Mouse (Mus musculus) MEL (cell line): ENCODE results near the gene Figla. TPM values are rescaled to one million over a fixed set of nuclear protein-coding genes. Genes with fewer than 3 reads are reported as not detected.

Experiments used
- DNase-seq: peaks from one replicate; pipeline ENCODE4 v3.0.0; 2011; ENCODE audit warnings: low read depth, low spot score
- H3K27ac ChIP-seq: 2 replicates; pipeline ENCODE4 v1.5.1; 2012; ENCODE audit warnings: low read depth, mild to moderate bottlenecking, control low read depth, low read length, moderate library complexity; ENCODE audit not compliant: control insufficient read depth
- H3K27me3 ChIP-seq, 2 experiments: fragments of 150-350 bp in 1 of 2; sonication (generic) in 1 of 2; 2 replicates each; pipeline ENCODE4 v1.6.1; 2012; ENCODE audit warnings: low read length in 2 of 2, mild to moderate bottlenecking in 2 of 2, improper control_type of control experiment in 1 of 2, moderate library complexity in 1 of 2; ENCODE audit not compliant: insufficient read depth in 2 of 2, control insufficient read depth in 1 of 2
- H3K36me3 ChIP-seq, 2 experiments: 2 replicates each; pipeline ENCODE4 v1.6.1; 2012 to 2014; ENCODE audit warnings: low read length in 2 of 2, improper control_type of control experiment in 1 of 2, inconsistent platforms in 1 of 2, mild to moderate bottlenecking in 1 of 2; ENCODE audit not compliant: insufficient read depth in 2 of 2, control insufficient read depth in 1 of 2
- H3K4me1 ChIP-seq, 2 experiments: fragments of 150-350 bp in 1 of 2; sonication (generic) in 1 of 2; 2 replicates each; pipeline ENCODE4 v1.6.1; 2012; ENCODE audit warnings: low read length in 2 of 2, improper control_type of control experiment in 1 of 2, mild to moderate bottlenecking in 1 of 2; ENCODE audit not compliant: insufficient read depth in 2 of 2, control insufficient read depth in 1 of 2
- H3K4me3 ChIP-seq, 2 experiments: fragments of 150-350 bp in 1 of 2; sonication (generic) in 1 of 2; 2 replicates each; pipeline ENCODE4 v1.5.1; 2012; ENCODE audit warnings: low read depth in 2 of 2, low read length in 2 of 2, mild to moderate bottlenecking in 2 of 2, moderate library complexity in 2 of 2, control low read depth in 1 of 2, improper control_type of control experiment in 1 of 2; ENCODE audit not compliant: control insufficient read depth in 1 of 2, insufficient read depth in 1 of 2
- H3K79me2 ChIP-seq: 2 replicates; pipeline ENCODE4 v1.6.1; 2012; ENCODE audit warnings: mild to moderate bottlenecking, low read length, moderate library complexity; ENCODE audit not compliant: control insufficient read depth, poor library complexity, insufficient read depth
- H3K9ac ChIP-seq: 2 replicates; pipeline ENCODE4 v1.6.1; 2012; ENCODE audit warnings: low read depth, mild to moderate bottlenecking, control low read depth, low read length, moderate library complexity; ENCODE audit not compliant: control insufficient read depth, poor library complexity, severe bottlenecking
- H3K9me3 ChIP-seq: fragments of 150-350 bp; sonication (generic); replicated peaks from 2 replicates; pipeline ENCODE4 v1.6.1; 2012; ENCODE audit warnings: mild to moderate bottlenecking, low read length, improper control_type of control experiment, moderate library complexity; ENCODE audit not compliant: insufficient read depth
- CHD1 ChIP-seq: IDR thresholded peaks from 2 replicates; pipeline ENCODE4 v1.6.1; 2012; ENCODE audit warnings: low read depth, mild to moderate bottlenecking, inconsistent platforms, low read length, improper control_type of control experiment
- CHD2 ChIP-seq: IDR thresholded peaks from 2 replicates; pipeline ENCODE4 v1.6.1; 2011; ENCODE audit warnings: low read length, improper control_type of control experiment
- GATA1 ChIP-seq: IDR thresholded peaks from 2 replicates; pipeline ENCODE4 v1.6.1; 2011; ENCODE audit warnings: low read depth, low read length, improper control_type of control experiment
- JUND ChIP-seq: IDR thresholded peaks from 2 replicates; pipeline ENCODE4 v1.6.1; 2011; ENCODE audit warnings: low read depth, mild to moderate bottlenecking, improper control_type of control experiment, low read length
- KAT2A ChIP-seq: conservative IDR thresholded peaks from 2 replicates; pipeline ENCODE4 v1.6.1; 2012; ENCODE audit warnings: low read depth, low read length, improper control_type of control experiment, inconsistent platforms
- MAFK ChIP-seq: IDR thresholded peaks from 2 replicates; pipeline ENCODE4 v1.6.1; 2011; ENCODE audit warnings: low read depth, mild to moderate bottlenecking, low read length, improper control_type of control experiment, borderline replicate concordance
- MEF2A ChIP-seq: IDR thresholded peaks from 2 replicates; pipeline ENCODE4 v1.6.1; 2014; ENCODE audit warnings: low read depth, mild to moderate bottlenecking, inconsistent platforms, low read length, improper control_type of control experiment; ENCODE audit not compliant: poor library complexity, insufficient replicate concordance, severe bottlenecking; ENCODE audit errors: extremely low read depth
- MYC ChIP-seq: IDR thresholded peaks from 2 replicates; pipeline ENCODE4 v1.6.1; 2011; ENCODE audit warnings: low read depth, mild to moderate bottlenecking, low read length, improper control_type of control experiment, moderate library complexity
- NELFE ChIP-seq: IDR thresholded peaks from 2 replicates; pipeline ENCODE4 v1.6.1; 2011; ENCODE audit warnings: low read depth, low read length, improper control_type of control experiment
- NRF1 ChIP-seq: IDR thresholded peaks from 2 replicates; pipeline ENCODE4 v1.6.1; 2014; ENCODE audit warnings: low read depth, mild to moderate bottlenecking, inconsistent platforms, low read length, improper control_type of control experiment, moderate library complexity; ENCODE audit not compliant: poor library complexity, insufficient read depth, severe bottlenecking
- POLR2AphosphoS2 ChIP-seq: IDR thresholded peaks from 2 replicates; pipeline ENCODE4 v1.6.1; 2011; ENCODE audit warnings: low read length, improper control_type of control experiment
- POLR2AphosphoS5 ChIP-seq: IDR thresholded peaks from 2 replicates; pipeline ENCODE4 v1.6.1; 2012; ENCODE audit warnings: low read depth, borderline replicate concordance, mild to moderate bottlenecking, inconsistent platforms, low read length, moderate library complexity, mixed read lengths
- RAD21 ChIP-seq: IDR thresholded peaks from 2 replicates; pipeline ENCODE4 v1.6.1; 2011; ENCODE audit warnings: mild to moderate bottlenecking, low read depth, low read length, improper control_type of control experiment
- TAL1 ChIP-seq: IDR thresholded peaks from 2 replicates; pipeline ENCODE4 v1.6.1; 2012; ENCODE audit warnings: mild to moderate bottlenecking, inconsistent platforms, low read length, moderate library complexity, mixed read lengths
- TCF12 ChIP-seq: IDR thresholded peaks from 2 replicates; pipeline ENCODE4 v1.6.1; 2014; ENCODE audit warnings: low read depth, mild to moderate bottlenecking, inconsistent platforms, low read length, improper control_type of control experiment, moderate library complexity
- UBTF ChIP-seq: IDR thresholded peaks from 2 replicates; pipeline ENCODE4 v1.6.1; 2012; ENCODE audit warnings: low read depth, mild to moderate bottlenecking, inconsistent platforms, low read length, improper control_type of control experiment, moderate library complexity, borderline replicate concordance; ENCODE audit not compliant: insufficient read depth
- USF1 ChIP-seq: IDR thresholded peaks from 2 replicates; pipeline ENCODE4 v1.6.1; 2014; ENCODE audit warnings: low read depth, mild to moderate bottlenecking, inconsistent platforms, low read length, improper control_type of control experiment, moderate library complexity
- USF2 ChIP-seq, 2 experiments: IDR thresholded peaks; 2 replicates each; pipeline ENCODE4 v1.6.1; 2011 to 2012; ENCODE audit warnings: improper control_type of control experiment in 2 of 2, low read length in 2 of 2, borderline replicate concordance in 1 of 2, inconsistent platforms in 1 of 2, low read depth in 1 of 2, mild to moderate bottlenecking in 1 of 2; ENCODE audit not compliant: insufficient read depth in 1 of 2
- ZC3H11A ChIP-seq: IDR thresholded peaks from 2 replicates; pipeline ENCODE4 v1.6.1; 2012; ENCODE audit warnings: low read depth, mild to moderate bottlenecking, inconsistent platforms, low read length, improper control_type of control experiment
- ZNF384 ChIP-seq: IDR thresholded peaks from 2 replicates; pipeline ENCODE4 v1.6.1; 2012; ENCODE audit warnings: low read depth, mild to moderate bottlenecking, inconsistent platforms, low read length, improper control_type of control experiment
- polyA plus RNA-seq, 2 experiments: library from polyadenylated mRNA; stranded (reverse) in 1 of 2; unstranded in 1 of 2; fragments of >175 nt in 1 of 2; fragments of >200 nt in 1 of 2; gene quantifications; 2 replicates each; pipeline versions ENCODE4 v1.2.1 to v1.2.4; 2012; ENCODE audit warnings: low replicate concordance in 2 of 2, low read depth in 1 of 2; ENCODE audit not compliant: insufficient read length in 2 of 2, insufficient read depth in 1 of 2, missing spikeins in 1 of 2
- total RNA-seq: library from RNA; depleted of rRNA; stranded (reverse); fragments of 300-350 nt; gene quantifications from 2 replicates; pipeline ENCODE4 v1.2.3, GENCODE M21; 2012

The Figla gene
- total and polyA plus RNA-seq, 3 experiments: not detected

DNA sequence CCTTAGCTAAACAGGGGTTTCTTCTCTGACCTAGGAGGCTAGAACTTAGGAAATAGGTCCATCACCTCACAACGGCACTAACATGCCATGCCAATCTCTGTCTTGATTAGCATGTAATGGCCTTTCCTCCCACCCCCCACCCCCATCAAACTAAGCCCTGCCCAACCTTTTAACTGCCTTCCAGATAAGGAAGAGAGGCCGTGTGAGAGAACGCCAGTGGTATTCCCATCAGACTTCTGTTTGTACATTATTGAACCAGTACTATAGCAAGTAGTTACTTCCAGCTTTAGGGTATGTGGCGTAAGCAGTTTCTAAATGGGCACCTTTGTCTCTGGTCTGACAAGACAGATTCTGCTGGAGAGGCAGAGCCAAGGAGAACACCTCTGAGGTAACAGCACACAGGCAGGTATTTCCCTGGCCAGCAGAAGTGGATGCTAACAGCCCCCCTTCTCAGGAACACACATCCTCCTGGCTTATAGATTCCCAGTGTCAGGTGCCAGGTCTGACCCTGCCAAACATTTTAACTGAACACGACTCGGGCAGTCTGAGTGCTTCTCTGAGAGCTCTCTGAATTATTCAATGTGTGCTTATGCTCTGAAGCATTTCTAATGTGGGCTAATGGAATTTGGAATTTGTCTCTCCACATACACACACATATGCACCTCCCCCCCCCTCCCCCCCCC, 34.8 kb downstream of the Figla start:
- peaks cover 0 to 8% of the 10 kb centered on the region in 2 experiments; a peak in 2 of 4 replicates for H3K4me1 ChIP-seq
- H3K9ac ChIP-seq: no peak overlapping the region
- H3K9me3 ChIP-seq: no peaks in the 10 kb centered on the region
- TF ChIP-seq ZNF384 (no peak), UBTF (no peak), MEF2A (no peak), RAD21 (no peak), MYC (no peak), KAT2A (no peak), USF1 (no peak), CHD2 (no peak), NRF1 (no peak), NELFE (no peak), MAFK (no peak), POLR2AphosphoS2 (no peak), GATA1 (no peak), TAL1 (no peak), JUND (no peak), TCF12 (no peak), ZC3H11A (no peak)
- H3K79me2 ChIP-seq: no peaks in the 10 kb centered on the region
- H3K36me3 ChIP-seq: peaks cover 0 to 3% of the 10 kb centered on the region in 2 experiments; a peak in 2 of 4 replicates
- DNase-seq: no peak
- no peak overlapping the region for H3K4me3 ChIP-seq
- H3K27ac ChIP-seq: no peak overlapping the region
- peaks cover 3 to 4% of the 10 kb centered on the region in 2 experiments; a peak in 3 of 4 replicates for H3K27me3 ChIP-seq

- no peak for DNase-seq
- TF ChIP-seq USF2 (IDR thresholded peaks at IDR 0.05; ENCODE audit: borderline replicate concordance in 1 of 2, insufficient read depth in 1 of 2, low read depth in 1 of 2, low read length in 2 of 2) (no peak), POLR2AphosphoS5 (no peak), CHD1 (no peak)
- no peak overlapping the region for H3K9ac ChIP-seq
Observed at GRCm38 (mm10) chr6:86052032-86052459, 36.1 kb downstream of the Figla start.

More at GRCm38 (mm10) chr6:86052032-86052459, 36.1 kb downstream of the Figla start:
- Histone ChIP-seq H3K27ac (no peak overlapping the region), H3K9me3 (no peaks in the 10 kb centered on the region), H3K79me2 (no peaks in the 10 kb centered on the region), H3K4me1 (peaks cover 0 to 8% of the 10 kb centered on the region in 2 experiments; a peak in 2 of 4 replicates), H3K27me3 (peaks cover 3 to 4% of the 10 kb centered on the region in 2 experiments; a peak in 3 of 4 replicates), H3K36me3 (peaks cover 0 to 3% of the 10 kb centered on the region in 2 experiments; a peak in 2 of 4 replicates), H3K4me3 (no peak overlapping the region)
